Mouse (Mus musculus) heart, embryonic 16.5 days (tissue): ENCODE results near the gene Tarbp1. TPM values are rescaled to one million over a fixed set of nuclear protein-coding genes. Genes with fewer than 3 reads are reported as not detected.

Source experiments
- polyA plus RNA-seq: library from polyadenylated mRNA; unstranded; fragments of >200 nt; fragmentation: Nextera tagmentation; extraction: Ambion mirVana; gene quantifications from 2 replicates; pipeline ENCODE4 v1.2.1, GENCODE M21; 2015

Tarbp1 gene
- polyA plus RNA-seq, 1 experiment from 2014 or later: 1.6 TPM

Other genes starting within 250 kb of the Tarbp1 start
- 0.06 TPM in 1 of 2 replicates, not detected in the other for gene Slc35f3, start 176.5 kb downstream of the Tarbp1 start, polyA plus RNA-seq
- gene Coa6, start 52.5 kb downstream of the Tarbp1 start, polyA plus RNA-seq: 50.8 and 55.8 TPM in 2 replicates
- gene Irf2bp2, start 118.9 kb upstream of the Tarbp1 start, polyA plus RNA-seq: 9.1 and 9.8 TPM in 2 replicates